Comparison of ENCODE assay signal across 20 mouse cellular contexts in genomic region chr12:70657493-70657810, GRCm38 (mm10).
DNase-seq lines count a peak whose midpoint lies in the region; ATAC-seq and TF ChIP-seq lines count a peak whose summit lies in the region.
"Had no signal": no experiment of that assay in that cellular context is flagged by ENCODE, and none has a peak within 500 bp of the region (broad histone marks: within the 10 kb centered on the region; RNA-seq: fewer than 3 reads in every experiment).

No protein-coding gene starts in this region.

- H3K9me3 ChIP-seq in embryonic facial prominence, embryonic 13.5 days, result no peaks in the 10 kb centered on the region
- no peaks in the 10 kb centered on the region for H3K9me3 ChIP-seq in embryonic facial prominence, embryonic 10.5 days
- no peaks in the 10 kb centered on the region for H3K9me3 ChIP-seq in midbrain, embryonic 11.5 days (ENCODE audit: control insufficient read depth, low read length)
- H3K9me3 ChIP-seq in midbrain, postnatal 0 days (ENCODE audit: low read length), result no peaks in the 10 kb centered on the region
- H3K9me3 ChIP-seq: embryonic facial prominence, embryonic 12.5 days; forebrain, embryonic 13.5 days had no signal

- no peak overlapping the region for H3K4me3 ChIP-seq in embryonic facial prominence, embryonic 13.5 days
- no peak overlapping the region for H3K4me3 ChIP-seq in embryonic facial prominence, embryonic 10.5 days
- H3K4me3 ChIP-seq in midbrain, embryonic 11.5 days (ENCODE audit: low read depth, low read length), result no peak overlapping the region
- no peak overlapping the region for H3K4me3 ChIP-seq in midbrain, postnatal 0 days (ENCODE audit: low read depth, low read length)
- H3K4me3 ChIP-seq: embryonic facial prominence, embryonic 12.5 days; forebrain, embryonic 13.5 days had no signal

- no peak overlapping the region for H3K4me2 ChIP-seq in embryonic facial prominence, embryonic 13.5 days
- H3K4me2 ChIP-seq in midbrain, embryonic 11.5 days, result no peak overlapping the region
- no peak overlapping the region for H3K4me2 ChIP-seq in midbrain, postnatal 0 days (ENCODE audit: low read depth, low read length, poor library complexity, severe bottlenecking)
- H3K4me2 ChIP-seq: embryonic facial prominence, embryonic 12.5 days; forebrain, embryonic 13.5 days; heart, embryonic 11.5 days; hindbrain, embryonic 14.5 days had no signal

- 0 out of 2 replicates have a peak overlapping the region, but pooled peaks have one; percentile 11 for H3K27ac ChIP-seq in embryonic facial prominence, embryonic 13.5 days
- H3K27ac ChIP-seq in embryonic facial prominence, embryonic 10.5 days (replicated peaks), result no peak overlapping the region
- no peak overlapping the region for H3K27ac ChIP-seq in midbrain, embryonic 11.5 days (ENCODE audit: low read depth, low read length)
- H3K27ac ChIP-seq in midbrain, postnatal 0 days (ENCODE audit: low read depth, low read length), result no peak overlapping the region
- H3K27ac ChIP-seq: embryonic facial prominence, embryonic 12.5 days; forebrain, embryonic 13.5 days; hindbrain, embryonic 14.5 days; hindbrain, postnatal 0 days had no signal

- no peak for TF ChIP-seq CTCF in midbrain, postnatal 0 days (IDR thresholded peaks at IDR 0.05)

- no peak overlapping the region for H3K9ac ChIP-seq in embryonic facial prominence, embryonic 13.5 days
- H3K9ac ChIP-seq in midbrain, embryonic 11.5 days (ENCODE audit: low read length), result no peak overlapping the region
- H3K9ac ChIP-seq in midbrain, postnatal 0 days (replicated peaks; ENCODE audit: low read length, poor library complexity, severe bottlenecking), result no peak overlapping the region
- H3K9ac ChIP-seq: embryonic facial prominence, embryonic 12.5 days; forebrain, embryonic 13.5 days; hindbrain, embryonic 14.5 days had no signal

- no peak for ATAC-seq in embryonic facial prominence, embryonic 13.5 days (ENCODE audit: insufficient number of reproducible peaks, insufficient read depth, low FRiP score, low TSS enrichment, low read depth)
- ATAC-seq in midbrain, embryonic 11.5 days (ENCODE audit: low FRiP score), result no peak
- ATAC-seq in midbrain, postnatal 0 days (ENCODE audit: low FRiP score), result no peak
- ATAC-seq: hindbrain, postnatal 0 days; inflammation-experienced regulatory T-cells, adult 6 months; intestine, embryonic 16.5 days had no signal

- H3K27me3 ChIP-seq in embryonic facial prominence, embryonic 13.5 days, result no peaks in the 10 kb centered on the region
- no peaks in the 10 kb centered on the region for H3K27me3 ChIP-seq in embryonic facial prominence, embryonic 10.5 days (replicated peaks; ENCODE audit: low read depth, poor library complexity, severe bottlenecking)
- H3K27me3 ChIP-seq in midbrain, embryonic 11.5 days (ENCODE audit: control insufficient read depth, insufficient read depth, low read length), result no peaks in the 10 kb centered on the region
- H3K27me3 ChIP-seq in midbrain, postnatal 0 days (ENCODE audit: insufficient read depth, low read length), result no peaks in the 10 kb centered on the region
- H3K27me3 ChIP-seq: embryonic facial prominence, embryonic 12.5 days; forebrain, embryonic 13.5 days had no signal

- WGBS in embryonic facial prominence, embryonic 13.5 days, result 69% methylated on average over 3 of the region's 3 CpGs
- WGBS in embryonic facial prominence, embryonic 10.5 days, result 85% methylated on average over 3 of the region's 3 CpGs
- 84% methylated on average over 3 of the region's 3 CpGs for WGBS in midbrain, embryonic 11.5 days
- WGBS in midbrain, postnatal 0 days, result 79% methylated on average over 3 of the region's 3 CpGs

- intact Hi-C loops in heart, postnatal 14 days (cut with DNase I), result loop anchor here (5.0 kb wide), 2 partner anchors 160 to 255 kb away; no protein-coding TSS in a partner anchor

- no peaks in the 10 kb centered on the region for H3K36me3 ChIP-seq in embryonic facial prominence, embryonic 13.5 days
- no peaks in the 10 kb centered on the region for H3K36me3 ChIP-seq in embryonic facial prominence, embryonic 10.5 days (replicated peaks)
- H3K36me3 ChIP-seq in midbrain, embryonic 11.5 days (ENCODE audit: control insufficient read depth, insufficient read depth, low read length), result no peaks in the 10 kb centered on the region
- no peaks in the 10 kb centered on the region for H3K36me3 ChIP-seq in midbrain, postnatal 0 days (ENCODE audit: insufficient read depth, low read length)
- H3K36me3 ChIP-seq: embryonic facial prominence, embryonic 12.5 days had no signal

- H3K4me1 ChIP-seq in embryonic facial prominence, embryonic 13.5 days, result peaks cover 20% of the 10 kb centered on the region
- H3K4me1 ChIP-seq in embryonic facial prominence, embryonic 10.5 days, result peaks cover 10% of the 10 kb centered on the region
- H3K4me1 ChIP-seq in midbrain, embryonic 11.5 days (ENCODE audit: control insufficient read depth, insufficient read depth, low read length), result no peaks in the 10 kb centered on the region
- H3K4me1 ChIP-seq in midbrain, postnatal 0 days (ENCODE audit: insufficient read depth, low read length), result no peaks in the 10 kb centered on the region
- H3K4me1 ChIP-seq: forebrain, embryonic 13.5 days had no signal

- DNase-seq in embryonic facial prominence, embryonic 10.5 days (ENCODE audit: low spot score), result no peak
- peak; percentile 54 for DNase-seq in heart, adult 11 months
- DNase-seq in heart, postnatal 14 days, result no peak
- peak; percentile 54 for DNase-seq in midbrain, embryonic 11.5 days (ENCODE audit: low spot score, missing footprints)
- no peak for DNase-seq in midbrain, postnatal 0 days (ENCODE audit: low spot score)
- no peak for DNase-seq in cerebellum, postnatal 25 days
- DNase-seq in T-cell, adult 2 months (ENCODE audit: low spot score), result no peak
- DNase-seq: adrenal gland, adult 2 months; adrenal gland, postnatal 14 days; cerebellum, adult 11 months; cerebellum, adult 9-11 months; kidney, adult 2 months had no signal

Comparison
In these comparisons a context has a peak if more than half of its experiments do, and no peak if none do; other contexts are left out.
1. DNase-seq: peak in heart, adult 11 months (single experiment) and midbrain, embryonic 11.5 days (single experiment); none in embryonic facial prominence, embryonic 10.5 days (single experiment), heart, postnatal 14 days (0 of 2), midbrain, postnatal 0 days (single experiment), cerebellum, postnatal 25 days (0 of 2) and T-cell, adult 2 months (single experiment).